ENCODE assay signal across 14 mouse cellular contexts in the genomic region with DNA sequence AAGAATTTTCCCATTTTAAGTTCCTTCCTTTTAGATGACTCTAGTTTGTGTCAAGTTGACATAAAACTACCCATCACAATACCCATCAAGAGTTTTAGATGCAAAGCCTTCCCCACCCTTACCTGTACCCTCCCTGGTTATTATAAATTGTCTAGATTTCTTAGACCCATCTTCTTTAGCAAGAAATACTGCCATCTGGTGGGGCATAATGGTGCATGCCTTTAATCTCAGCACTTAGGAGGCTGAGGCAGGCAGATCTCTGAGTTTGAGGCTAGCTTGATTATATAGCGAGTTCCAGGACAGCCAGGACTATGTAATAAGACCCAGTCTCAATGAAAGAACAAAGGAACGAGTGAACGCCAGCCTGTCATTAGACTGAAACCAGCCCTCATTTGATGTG. TPM values are rescaled to one million over a fixed set of nuclear protein-coding genes. Genes with fewer than 3 reads are reported as not detected.
DNase-seq lines count a peak whose midpoint lies in the region; ATAC-seq and TF ChIP-seq lines count a peak whose summit lies in the region.
"Had no signal": no experiment of that assay in that cellular context is flagged by ENCODE, and none has a peak within 500 bp of the region (broad histone marks: within the 10 kb centered on the region; RNA-seq: fewer than 3 reads in every experiment).

No protein-coding gene starts in this region.

- H3K9me3 ChIP-seq in liver, embryonic 11.5 days (ENCODE audit: control insufficient read depth, low read length): no peaks in the 10 kb centered on the region
- H3K9me3 ChIP-seq: midbrain, embryonic 10.5 days had no signal

- H3K27ac ChIP-seq in gastrocnemius, adult 2 months: no peak overlapping the region
- H3K27ac ChIP-seq in liver, adult 2 months (replicated peaks; ENCODE audit: insufficient read depth, low read depth, low read length): no peak overlapping the region
- H3K27ac ChIP-seq in liver, embryonic 11.5 days (ENCODE audit: low read depth, low read length): no peak overlapping the region
- H3K27ac ChIP-seq: midbrain, embryonic 10.5 days had no signal

- ATAC-seq in liver, embryonic 11.5 days (replicated peaks; ENCODE audit: low FRiP score): no peak
- ATAC-seq in erythroid progenitor cell, adult 5-6 weeks (replicated peaks; ENCODE audit: low FRiP score, poor library complexity, severe bottlenecking): no peak

- H3K36me3 ChIP-seq in liver, adult 2 months (ENCODE audit: control insufficient read depth, insufficient read depth, low read length): peaks cover 4% of the 10 kb centered on the region
- H3K36me3 ChIP-seq in liver, embryonic 11.5 days (ENCODE audit: control insufficient read depth, insufficient read depth, low read length): no peaks in the 10 kb centered on the region; the same call in 1 of the 2 replicates

- H3K79me2 ChIP-seq in liver, adult 2 months (ENCODE audit: control insufficient read depth, insufficient read depth, low read length): no peaks in the 10 kb centered on the region

- H3K27me3 ChIP-seq in liver, adult 2 months (ENCODE audit: control insufficient read depth, insufficient read depth, low read length): no peaks in the 10 kb centered on the region
- no peaks in the 10 kb centered on the region for H3K27me3 ChIP-seq in liver, embryonic 11.5 days (replicated peaks; ENCODE audit: control insufficient read depth, insufficient read depth, low read length)

- WGBS in liver, adult 2 months: 97% methylated on average over 3 of the region's 3 CpGs
- WGBS in liver, embryonic 11.5 days: 94% methylated on average over 3 of the region's 3 CpGs

- TF ChIP-seq POLR2A in liver, adult 2 months (IDR thresholded peaks at IDR 0.05; ENCODE audit: extremely low read depth, insufficient read depth, low read length): no peak

- DNase-seq in gastrocnemius, adult 2 months: no peak
- DNase-seq in gastrocnemius, adult 8-10 months (ENCODE audit: low spot score in 2 of 2): no peak
- peak; percentile 46 for DNase-seq in liver, adult 2 months (ENCODE audit: extremely low read depth, low read depth, low spot score)
- DNase-seq in liver, embryonic 11.5 days (ENCODE audit: low spot score): no peak
- DNase-seq in 416B (ENCODE audit: low read depth) (peak; percentile 47), R1 (ENCODE audit: low read depth, low spot score) (peak; percentile 47)
- no peak for DNase-seq in heart, adult 8-10 months (ENCODE audit: low spot score)
- DNase-seq: cerebellum, adult 11-12 months; heart, postnatal 14 days; lung, adult 18-20 months; right cerebral cortex, postnatal 4 days had no signal

- H3K9ac ChIP-seq in liver, adult 2 months (ENCODE audit: low read depth, low read length): no peak overlapping the region
- H3K9ac ChIP-seq in liver, embryonic 11.5 days (ENCODE audit: low read depth, low read length): no peak overlapping the region

- intact Hi-C loops in gastrocnemius, adult 2 months (cut with DNase I): no loop called here

- H3K4me2 ChIP-seq in liver, embryonic 11.5 days: no peak overlapping the region

- no peaks in the 10 kb centered on the region for H3K4me1 ChIP-seq in liver, adult 2 months (ENCODE audit: control insufficient read depth, insufficient read depth, low read length)
- no peaks in the 10 kb centered on the region for H3K4me1 ChIP-seq in liver, embryonic 11.5 days (replicated peaks; ENCODE audit: control insufficient read depth, insufficient read depth, low read length)

- peak; percentile 12; the same call in 1 of the 2 replicates for TF ChIP-seq CTCF in gastrocnemius, adult 2 months (IDR thresholded peaks at IDR 0.05)
- peak; percentile 17; the same call in 1 of the 2 replicates for TF ChIP-seq CTCF in liver, adult 2 months (IDR thresholded peaks at IDR 0.05; ENCODE audit: low read depth, low read length)

- no peak overlapping the region for H3K4me3 ChIP-seq in gastrocnemius, adult 2 months
- H3K4me3 ChIP-seq in liver, adult 2 months (ENCODE audit: insufficient read depth, low read depth, low read length): no peak overlapping the region
- H3K4me3 ChIP-seq in liver, embryonic 11.5 days (ENCODE audit: low read depth, low read length): no peak overlapping the region
- H3K4me3 ChIP-seq: midbrain, embryonic 10.5 days had no signal

RNA-seq across cellular contexts. Expression of gene Eri2, which starts 6.6 kb away (rescaled TPM):
- total RNA-seq in gastrocnemius, adult 2 months (2021): 1 to 10 TPM; 1.0 to 1.2 TPM
- total RNA-seq in gastrocnemius, adult 8-10 months (2022): 1 to 10 TPM in 3 of 4 experiments, under 1 TPM in 1; 0.88 to 1.1 (median 1.1) TPM
- total RNA-seq in liver, adult 2 months (2014; rRNA removed): 3.6 and 4.5 TPM in 2 replicates
- 0.61 and 0.80 TPM in 2 replicates for polyA plus RNA-seq in liver, adult 2 months (2012; rRNA removed)
- 22.6 and 24.5 TPM in 2 replicates for polyA plus RNA-seq in liver, embryonic 11.5 days (2014; fragmentation: Nextera tagmentation; extraction: Ambion mirVana)
- 15.5 and 21.6 TPM in 2 replicates for total RNA-seq in erythroid progenitor cell, adult 5-6 weeks (2015; ENCODE audit: low replicate concordance)
- 9.4 and 24.1 TPM in 2 replicates for total RNA-seq in erythroid progenitor cell, adult 5-6 weeks (2017; ENCODE audit: low replicate concordance)
- total RNA-seq in heart, adult 8-10 months (2022): 1 to 10 TPM; 1.4 to 2.8 (median 2.1) TPM

RNA-seq across cellular contexts. Expression of gene Rexo5, which starts 6.7 kb away (rescaled TPM):
- under 1 TPM; 0.64 to 0.71 TPM for total RNA-seq in gastrocnemius, adult 2 months (2021)
- under 1 TPM in 1 of 4 experiments, not detected in 3; 0.64 TPM for total RNA-seq in gastrocnemius, adult 8-10 months (2022)
- 4.8 and 5.4 TPM in 2 replicates for total RNA-seq in liver, adult 2 months (2014; rRNA removed)
- polyA plus RNA-seq in liver, adult 2 months (2012; rRNA removed): 1.0 and 1.9 TPM in 2 replicates
- polyA plus RNA-seq in liver, embryonic 11.5 days (2014; fragmentation: Nextera tagmentation; extraction: Ambion mirVana): 16.3 and 19.2 TPM in 2 replicates
- 21.3 and 31.0 TPM in 2 replicates for total RNA-seq in erythroid progenitor cell, adult 5-6 weeks (2015; ENCODE audit: low replicate concordance)
- 77.3 and 78.6 TPM in 2 replicates for total RNA-seq in erythroid progenitor cell, adult 5-6 weeks (2017; ENCODE audit: low replicate concordance)
- 1 to 10 TPM; 1.1 to 3.3 (median 2.4) TPM for total RNA-seq in heart, adult 8-10 months (2022)

RNA-seq across cellular contexts. Expression of gene Acsm3, which starts 39.8 kb away (rescaled TPM):
- total RNA-seq in gastrocnemius, adult 2 months (2021): under 1 TPM; 0.31 to 0.66 TPM
- total RNA-seq in gastrocnemius, adult 8-10 months (2022): 1 to 10 TPM in 1 of 4 experiments, under 1 TPM in 3; 0.12 to 1.6 (median 0.39) TPM
- 212 and 304 TPM in 2 replicates for total RNA-seq in liver, adult 2 months (2014; rRNA removed)
- 49.8 and 66.9 TPM in 2 replicates for polyA plus RNA-seq in liver, adult 2 months (2012; rRNA removed)
- 0.27 and 0.43 TPM in 2 replicates for polyA plus RNA-seq in liver, embryonic 11.5 days (2014; fragmentation: Nextera tagmentation; extraction: Ambion mirVana)
- not detected in 2 replicates for total RNA-seq in erythroid progenitor cell, adult 5-6 weeks (2015; ENCODE audit: low replicate concordance)
- not detected in 2 replicates for total RNA-seq in erythroid progenitor cell, adult 5-6 weeks (2017; ENCODE audit: low replicate concordance)
- total RNA-seq in heart, adult 8-10 months (2022): under 1 TPM; 0.20 to 0.47 (median 0.32) TPM
- total RNA-seq: left cerebral cortex, postnatal 36 days had no signal

Comparison
In these comparisons a context has a peak if more than half of its experiments do, and no peak if none do; other contexts are left out.
1. DNase-seq: peak in liver, adult 2 months (single experiment), 416B (single experiment) and R1 (single experiment); none in gastrocnemius, adult 2 months (single experiment), gastrocnemius, adult 8-10 months (0 of 2), liver, embryonic 11.5 days (single experiment) and heart, adult 8-10 months (single experiment).
2. RNA of gene Acsm3, which starts 39.8 kb away (total RNA-seq): 212 to 304 TPM in liver, adult 2 months; 0.31 to 0.66 TPM in gastrocnemius, adult 2 months, 0.12 to 1.6 TPM in gastrocnemius, adult 8-10 months, 0.20 to 0.47 TPM in heart, adult 8-10 months and not detected in erythroid progenitor cell, adult 5-6 weeks; every median in the first group is over 10 times any median in the second.